Mouse (Mus musculus) T-cell, adult 66 days (primary cell): ENCODE measurements around the gene Cypt2. TPM values are rescaled to one million over a fixed set of nuclear protein-coding genes. Genes with fewer than 3 reads are reported as not detected.

Experiments
- total RNA-seq, 2 experiments: library from RNA; stranded (reverse); gene quantifications; 3 replicates in 1 of 2; 4 replicates in 1 of 2; pipeline ENCODE4 v1.2.4; 2023

The Cypt2 gene
- not detected for total RNA-seq

DNA sequence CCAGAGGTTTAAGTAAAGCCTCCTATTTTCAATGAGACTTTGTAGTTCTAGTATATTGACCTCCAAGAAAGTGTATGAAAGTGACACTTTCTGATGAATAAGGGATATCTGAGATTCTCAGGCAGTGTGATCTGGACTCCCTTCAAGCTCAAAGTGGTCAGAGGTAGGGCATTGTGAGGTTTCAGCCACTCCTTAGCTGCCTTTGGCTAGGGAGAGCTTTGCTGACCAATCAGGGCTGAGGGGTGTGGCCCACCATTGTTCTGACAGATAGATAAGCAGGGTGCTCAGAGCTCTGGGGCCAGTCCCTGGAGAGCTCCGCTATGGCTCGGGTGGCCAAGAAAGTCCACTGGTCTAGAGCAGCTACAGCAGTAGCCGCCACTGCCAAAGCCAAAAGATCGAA is at the start of gene Cypt2:
TSS of gene Cypt2 (plus strand) at position 301 of the 400 bp plus-strand sequence.

